Mouse (Mus musculus) intestine, postnatal 0 days (tissue): ENCODE measurements around the gene Ppfia1. TPM values are rescaled to one million over a fixed set of nuclear protein-coding genes. Genes with fewer than 3 reads are reported as not detected.

Source experiments
- ATAC-seq: fragments of 200-750 bp; cut with Nextera tagmentation; 2 replicates; pipeline ENCODE4 v1.8.0; 2017; ENCODE audit warnings: mild to moderate bottlenecking, moderate TSS enrichment, moderate library complexity
- H3K27ac ChIP-seq: fragments of 300-500 bp; sonication (generic); 2 replicates; pipeline ENCODE4 v1.5.1; 2014; ENCODE audit warnings: mild to moderate bottlenecking, low read depth, low read length, moderate library complexity
- H3K27me3 ChIP-seq: fragments of 300-500 bp; sonication (generic); replicated peaks from 2 replicates; pipeline ENCODE4 v1.6.1; 2014; ENCODE audit warnings: low read length, mixed read lengths; ENCODE audit not compliant: control insufficient read depth, insufficient read depth
- H3K36me3 ChIP-seq: fragments of 300-500 bp; sonication (generic); 2 replicates; pipeline ENCODE4 v1.6.1; 2014; ENCODE audit warnings: mild to moderate bottlenecking, moderate library complexity; ENCODE audit not compliant: control insufficient read depth, insufficient read depth
- H3K4me1 ChIP-seq: fragments of 300-500 bp; sonication (generic); replicated peaks from 2 replicates; pipeline ENCODE4 v1.6.1; 2014; ENCODE audit warnings: antibody characterized with exemption, low read length, mixed read lengths; ENCODE audit not compliant: control insufficient read depth, insufficient read depth
- H3K4me2 ChIP-seq: fragments of 300-500 bp; sonication (generic); replicated peaks from 2 replicates; pipeline ENCODE4 v1.6.1; 2014; ENCODE audit warnings: low read depth, mild to moderate bottlenecking, moderate library complexity
- H3K4me3 ChIP-seq: fragments of 300-500 bp; sonication (generic); 2 replicates; pipeline ENCODE4 v1.5.1; 2014; ENCODE audit warnings: low read depth, low read length
- H3K9ac ChIP-seq: fragments of 300-500 bp; sonication (generic); 2 replicates; pipeline ENCODE4 v1.6.1; 2014; ENCODE audit warnings: mild to moderate bottlenecking, low read depth, low read length
- H3K9me3 ChIP-seq: fragments of 300-500 bp; sonication (generic); 2 replicates; pipeline ENCODE4 v1.6.1; 2016; ENCODE audit warnings: mixed run types; ENCODE audit not compliant: control insufficient read depth
- CTCF ChIP-seq: sonication (generic); IDR thresholded peaks from 2 replicates; pipeline ENCODE4 v1.5.1; 2016; ENCODE audit warnings: low read depth, mild to moderate bottlenecking, control low read depth, antibody characterized with exemption, moderate library complexity
- WGBS: fragments of 180-500 bp; shearing (Covaris S2); extraction: QIAGEN DNeasy Blood & Tissue Kit; methylation state at CpG from one replicate; pipeline ENCODE4 v1.1.7; 2014; 5-methylcytosine and 5-hydroxymethylcytosine counted together
- polyA plus RNA-seq: library from polyadenylated mRNA; unstranded; fragments of >200 nt; fragmentation: Nextera tagmentation; extraction: Ambion mirVana; gene quantifications from 2 replicates; pipeline ENCODE4 v1.2.1, GENCODE M21; 2015

The Ppfia1 gene
- polyA plus RNA-seq, 1 experiment from 2014 or later, result 15.2 TPM

GRCm38 (mm10) chr7:144582284-144582980 lies 28.9 kb upstream of the Ppfia1 start, which contains the start of gene Fadd:
Fadd (minus strand) TSS chr7:144582463.
- Histone ChIP-seq H3K4me3 (peak within 1 kb of the TSS; percentile 65), H3K4me1 (peaks cover 4% of the 10 kb centered on the region; the same call in 1 of the 2 replicates), H3K9ac (peak within 1 kb of the TSS; percentile 60), H3K36me3 (peaks cover 24% of the 10 kb centered on the region; the same call in 1 of the 2 replicates), H3K27me3 (no peaks in the 10 kb centered on the region), H3K4me2 (peak within 1 kb of the TSS; percentile 71), H3K9me3 (no peaks in the 10 kb centered on the region), H3K27ac (peak within 1 kb of the TSS; percentile 90)
- peak; percentile 76 for ATAC-seq
- WGBS, result 2% methylated on average over 34 of the region's 34 CpGs
- TF ChIP-seq CTCF, result no peak

- peak overlapping the region; percentile 71 for H3K4me2 ChIP-seq
- under 1% methylated on average over 43 of the region's 43 CpGs for WGBS
- ATAC-seq, result peak; percentile 90
These were observed 28.2 kb upstream of the Ppfia1 start for GRCm38 (mm10) chr7:144581559-144582283.

GRCm38 (mm10) chr7:144577876-144578275 lies 24.3 kb upstream of the Ppfia1 start:
- no peak overlapping the region for H3K27ac ChIP-seq
- 86% methylated on average over 5 of the region's 5 CpGs for WGBS
- no peak for ATAC-seq
- no peaks in the 10 kb centered on the region for H3K27me3 ChIP-seq
- peaks cover 4% of the 10 kb centered on the region; the same call in 1 of the 2 replicates for H3K4me1 ChIP-seq
- no peak overlapping the region for H3K4me2 ChIP-seq
- no peak overlapping the region for H3K4me3 ChIP-seq
- H3K36me3 ChIP-seq, result peaks cover 24% of the 10 kb centered on the region; the same call in 1 of the 2 replicates
- H3K9me3 ChIP-seq, result no peaks in the 10 kb centered on the region
- H3K9ac ChIP-seq, result no peak overlapping the region
- no peak for TF ChIP-seq CTCF

More at GRCm38 (mm10) chr7:144581559-144582283, 28.2 kb upstream of the Ppfia1 start:
- H3K9ac ChIP-seq, result peak overlapping the region; percentile 60
- TF ChIP-seq CTCF, result peak; percentile 92
- peak overlapping the region; percentile 90 for H3K27ac ChIP-seq
- H3K27me3 ChIP-seq, result no peaks in the 10 kb centered on the region
- peak overlapping the region; percentile 65 for H3K4me3 ChIP-seq
- H3K9me3 ChIP-seq, result no peaks in the 10 kb centered on the region
- peaks cover 24% of the 10 kb centered on the region; the same call in 1 of the 2 replicates for H3K36me3 ChIP-seq
- peaks cover 4% of the 10 kb centered on the region; the same call in 1 of the 2 replicates for H3K4me1 ChIP-seq

- Histone ChIP-seq H3K4me2 (no peak overlapping the region), H3K27me3 (no peaks in the 10 kb centered on the region), H3K9me3 (no peaks in the 10 kb centered on the region), H3K27ac (no peak overlapping the region), H3K9ac (no peak overlapping the region), H3K4me3 (no peak overlapping the region), H3K4me1 (no peaks in the 10 kb centered on the region), H3K36me3 (no peaks in the 10 kb centered on the region)
- TF ChIP-seq CTCF, result no peak
- WGBS, result 67% methylated on average over 5 of the region's 5 CpGs
- ATAC-seq, result no peak
These were observed 18.7 kb upstream of the Ppfia1 start for GRCm38 (mm10) chr7:144572234-144572633.

GRCm38 (mm10) chr7:144571598-144571997 lies 18.1 kb upstream of the Ppfia1 start:
- Histone ChIP-seq H3K9ac (no peak overlapping the region), H3K9me3 (no peaks in the 10 kb centered on the region), H3K27ac (no peak overlapping the region), H3K36me3 (no peaks in the 10 kb centered on the region), H3K4me1 (no peaks in the 10 kb centered on the region), H3K4me3 (no peak overlapping the region), H3K27me3 (no peaks in the 10 kb centered on the region), H3K4me2 (no peak overlapping the region)
- TF ChIP-seq CTCF, result no peak
- no peak for ATAC-seq

GRCm38 (mm10) chr7:144569428-144569827 lies 15.9 kb upstream of the Ppfia1 start:
- Histone ChIP-seq H3K36me3 (no peaks in the 10 kb centered on the region), H3K9ac (no peak overlapping the region), H3K4me1 (no peaks in the 10 kb centered on the region), H3K27me3 (no peaks in the 10 kb centered on the region), H3K27ac (no peak overlapping the region), H3K4me3 (no peak overlapping the region), H3K9me3 (no peaks in the 10 kb centered on the region), H3K4me2 (no peak overlapping the region)
- 57% methylated on average over 7 of the region's 7 CpGs for WGBS
- no peak for ATAC-seq
- no peak for TF ChIP-seq CTCF
